Mouse (Mus musculus): ENCODE results near the gene Itpr1.
"Not testable (repeated sequence)": the region's sequence is repeated elsewhere in the genome, so short reads cannot be mapped to it uniquely, and the experiment has no call there.

Gene Itpr1

DNA sequence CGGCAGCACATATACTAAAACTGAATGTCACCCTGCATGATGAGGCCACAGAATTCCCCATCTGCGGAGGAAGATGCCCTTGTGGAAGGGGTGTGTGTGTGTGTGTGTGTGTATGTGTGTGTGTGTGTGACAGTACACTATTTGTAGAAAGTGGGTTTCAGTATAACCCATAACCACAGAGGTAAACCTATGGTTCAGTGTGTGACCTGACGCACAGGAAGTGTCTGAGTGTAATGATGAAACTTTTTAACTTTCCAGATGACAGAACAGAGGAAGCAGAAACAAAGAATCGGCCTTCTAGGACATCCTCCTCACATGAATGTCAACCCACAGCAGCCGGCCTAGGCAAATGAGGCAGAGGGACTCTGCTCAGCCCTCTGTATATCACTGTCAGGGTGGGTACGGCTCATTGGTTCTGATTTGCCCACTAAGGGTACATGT lies 336.6 kb downstream of the Itpr1 start:
- no peak for DNase-seq (ENCODE audit: low spot score)

DNA sequence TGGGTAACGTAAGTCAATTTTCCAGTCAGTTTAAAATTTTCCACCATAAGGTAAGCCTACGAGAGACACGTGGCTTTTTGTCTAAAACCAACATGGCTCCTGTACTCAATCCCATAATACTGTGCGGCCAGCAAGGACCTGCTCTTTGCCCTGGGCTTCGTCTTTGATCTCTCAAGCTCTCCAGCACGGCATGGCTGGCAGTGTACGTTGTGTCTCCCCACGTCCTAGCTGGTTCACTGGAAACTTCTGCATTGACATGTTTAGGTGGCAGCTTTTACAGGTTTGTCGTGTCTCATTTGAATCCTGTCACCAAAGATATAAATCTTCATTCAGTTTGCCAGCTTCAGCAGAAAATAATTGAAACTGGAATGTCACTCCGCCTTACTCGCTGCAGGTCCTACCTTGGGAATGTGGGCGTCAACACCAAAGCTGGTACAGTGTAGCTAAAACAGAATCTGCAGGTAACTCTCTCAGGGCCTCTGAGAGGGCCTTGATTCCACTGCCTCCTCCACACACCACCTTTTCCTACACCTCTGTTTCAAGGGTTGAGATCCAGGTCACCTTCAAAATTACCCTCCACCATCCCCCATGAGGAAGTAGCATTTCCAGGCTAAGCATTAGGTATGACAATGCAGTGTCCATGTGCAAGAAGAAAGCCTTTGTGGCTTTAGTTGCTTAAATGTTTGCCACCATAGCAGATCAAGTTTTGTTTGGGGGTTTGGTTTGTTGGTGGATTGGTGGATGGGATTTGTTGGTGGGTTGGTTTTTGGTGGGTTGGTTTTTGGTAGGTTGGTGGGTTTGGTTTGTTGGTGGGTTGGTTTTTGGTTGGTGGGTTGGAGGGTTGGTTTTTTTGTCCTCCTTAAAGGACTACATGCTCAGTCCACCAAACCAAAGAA lies 339.1 kb downstream of the Itpr1 start:
- DNase-seq (ENCODE audit: low spot score) = no peak

DNA sequence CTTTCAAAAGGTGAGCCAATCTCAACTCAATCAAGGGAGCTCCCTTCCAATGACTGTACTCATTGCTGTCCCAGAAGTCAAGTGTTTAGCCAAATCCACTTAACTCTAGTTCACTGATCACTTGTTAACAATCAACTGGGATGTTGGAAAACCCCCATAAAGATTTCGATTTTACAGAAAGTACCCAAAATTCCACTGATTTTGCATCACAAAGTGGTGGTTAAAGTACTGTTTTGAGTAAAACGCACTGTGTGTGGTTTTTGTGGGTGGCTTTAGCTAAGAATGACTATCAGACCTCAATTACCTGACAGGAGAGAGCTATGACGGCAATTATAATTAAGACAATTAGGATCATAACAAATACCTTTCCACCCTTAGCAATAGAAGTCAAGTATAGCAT lies 340.1 kb downstream of the Itpr1 start:
- DNase-seq (ENCODE audit: low spot score) = no peak

DNA sequence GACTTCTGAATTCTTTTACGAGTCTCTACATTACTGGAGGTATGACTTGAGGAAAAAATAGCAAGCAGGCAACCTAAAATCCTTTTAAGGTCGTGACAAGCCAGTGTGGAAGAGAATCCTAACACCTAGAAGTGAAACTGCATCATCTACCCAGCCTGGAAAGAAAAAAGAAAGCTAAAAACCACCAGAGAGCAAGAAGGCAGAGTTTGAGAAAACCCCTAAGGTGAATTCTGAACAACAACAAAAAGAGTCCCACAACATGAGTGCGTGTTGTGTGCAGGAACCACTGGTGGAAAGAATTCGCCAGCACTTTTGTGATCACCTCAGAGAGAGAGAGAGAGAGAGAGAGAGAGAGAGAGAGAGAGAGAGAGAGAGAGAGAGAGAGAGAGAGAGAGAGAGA lies 340.6 kb downstream of the Itpr1 start:
- no peak for DNase-seq (ENCODE audit: low spot score)

DNA sequence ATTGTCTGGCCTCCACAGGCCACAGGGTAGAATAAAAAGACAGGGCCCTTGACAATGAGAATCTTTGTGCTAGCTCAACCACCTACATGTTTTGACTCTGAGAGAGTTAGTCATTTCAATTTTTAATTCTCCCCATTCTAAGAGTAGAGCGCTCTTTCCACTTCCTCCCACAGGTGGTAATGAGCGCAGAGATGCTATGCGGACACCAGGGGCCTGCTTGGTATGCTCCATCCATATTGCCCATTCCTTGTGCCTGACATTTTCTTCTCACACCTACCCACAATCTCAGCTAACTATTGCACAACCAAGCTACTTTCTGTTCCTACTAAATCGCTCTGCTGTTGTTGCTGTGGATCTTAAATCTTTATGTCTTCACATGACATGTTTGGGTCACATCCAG lies 341.5 kb downstream of the Itpr1 start:
- DNase-seq (ENCODE audit: low spot score) = no peak

DNA sequence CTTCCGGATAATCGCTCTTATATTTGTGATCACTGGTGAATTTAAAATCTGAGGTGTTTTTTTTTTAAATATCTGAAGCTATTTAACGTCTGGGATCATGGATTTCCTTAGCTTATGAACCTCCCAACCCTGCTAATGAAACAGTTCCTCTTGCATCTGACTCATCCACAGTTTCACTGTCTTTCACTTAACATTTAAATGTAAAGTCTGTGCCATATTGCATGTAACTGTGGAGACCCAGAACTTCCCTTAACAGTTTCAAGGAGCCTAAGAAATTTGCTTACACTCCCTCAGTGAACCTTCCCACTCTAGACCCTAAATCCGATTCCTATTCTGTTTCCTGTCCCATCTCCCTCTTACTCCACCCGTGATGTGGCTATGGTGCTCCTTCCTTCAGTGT lies 342.0 kb downstream of the Itpr1 start:
- DNase-seq (ENCODE audit: low spot score) = no peak

DNA sequence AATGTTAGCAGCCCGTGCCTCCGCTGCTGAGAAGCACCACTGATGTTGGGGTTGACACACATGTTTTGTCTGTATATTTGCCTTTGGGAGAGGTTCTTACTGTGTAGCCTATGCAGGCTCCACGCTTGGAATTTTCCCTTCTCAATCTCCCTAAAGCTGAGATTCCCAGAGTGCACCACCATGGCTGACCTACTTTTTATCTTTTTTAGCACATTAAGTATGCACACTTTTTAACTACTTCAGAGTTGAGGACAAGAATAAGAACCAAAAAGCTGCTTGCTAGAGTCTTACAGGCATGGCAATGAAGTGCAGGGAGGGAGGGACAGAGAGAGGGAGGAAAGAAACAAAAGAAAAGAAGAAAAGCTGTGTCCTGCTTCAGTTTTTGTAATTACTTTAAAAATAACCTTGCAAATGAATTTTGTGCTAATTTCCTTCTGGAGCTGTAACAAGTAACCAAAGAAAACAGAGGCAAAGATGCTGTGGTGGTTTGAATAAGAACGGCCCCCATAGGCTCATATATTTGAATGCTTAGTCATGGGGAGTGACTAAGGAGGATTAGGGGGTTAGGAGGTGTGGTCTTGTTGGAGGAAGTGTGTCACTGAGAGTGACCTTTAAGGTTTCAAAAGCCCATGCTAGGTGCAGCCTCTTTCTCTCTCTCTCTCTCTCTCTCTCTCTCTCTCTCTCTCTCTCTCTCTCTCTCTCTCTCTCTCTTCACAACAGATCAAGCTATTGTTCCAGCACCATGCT lies 344.9 kb downstream of the Itpr1 start:
- DNase-seq (ENCODE audit: low spot score) = no peak

DNA sequence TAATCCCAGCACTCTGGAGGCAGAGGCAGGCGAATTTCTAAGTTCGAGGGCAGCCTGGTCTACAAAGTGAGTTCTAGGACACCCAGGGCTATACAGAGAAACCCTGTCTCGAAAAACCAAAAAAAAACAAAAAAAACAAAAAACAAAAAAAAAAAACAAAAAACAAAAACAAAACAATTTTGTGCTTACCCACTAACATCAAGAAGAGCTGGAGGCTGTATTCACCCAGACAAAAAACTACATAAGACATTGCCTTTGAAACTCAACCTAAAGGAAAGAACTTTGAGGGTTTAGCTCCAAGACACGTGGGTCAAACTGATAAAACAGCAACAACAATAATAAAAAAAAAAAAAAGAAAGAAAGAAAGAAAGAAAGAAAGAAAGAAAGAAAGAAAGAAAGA lies 346.3 kb downstream of the Itpr1 start:
- DNase-seq (ENCODE audit: low spot score) = not testable (repeated sequence)

DNA sequence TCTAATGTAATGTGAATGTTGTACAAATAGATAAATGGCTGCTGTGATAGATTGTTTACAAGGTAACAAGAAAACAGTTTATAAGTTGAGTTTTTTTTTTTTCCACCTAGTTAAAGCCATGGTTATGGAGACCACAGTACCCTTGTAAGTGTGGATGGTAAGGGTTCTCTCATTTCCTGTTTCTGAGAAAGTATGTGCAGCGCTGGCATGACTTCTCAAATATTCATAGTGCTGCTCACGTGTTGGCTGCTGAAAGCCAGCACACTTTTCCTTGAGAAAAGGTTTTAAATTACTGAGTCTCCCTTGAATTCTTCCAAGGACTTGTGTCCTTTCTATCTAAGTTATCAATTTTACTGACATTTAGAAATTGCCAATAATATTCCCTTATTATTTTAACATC lies 350.1 kb downstream of the Itpr1 start:
- DNase-seq (ENCODE audit: low spot score) = no peak

DNA sequence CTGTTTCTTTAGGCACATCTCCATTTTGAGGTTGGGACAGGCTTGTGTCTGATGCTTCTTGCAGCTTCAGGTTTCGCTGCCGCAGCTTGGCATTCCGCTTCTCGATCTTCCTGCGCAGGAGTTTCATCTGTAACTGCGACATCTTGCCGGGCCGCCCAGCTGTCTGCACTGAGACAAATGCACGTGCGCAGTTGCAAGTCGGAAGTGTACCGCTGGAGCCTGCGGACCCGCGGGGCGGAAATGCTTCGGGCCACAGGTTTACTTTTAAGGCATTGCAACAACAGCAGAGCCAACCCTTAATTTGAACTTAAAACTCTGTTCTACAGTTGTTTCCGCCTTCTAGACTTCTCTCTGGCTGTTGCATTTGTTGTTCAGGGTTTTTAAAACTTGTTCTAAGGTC lies 352.6 kb downstream of the Itpr1 start:
- not testable (repeated sequence) for DNase-seq (ENCODE audit: low spot score)

DNA sequence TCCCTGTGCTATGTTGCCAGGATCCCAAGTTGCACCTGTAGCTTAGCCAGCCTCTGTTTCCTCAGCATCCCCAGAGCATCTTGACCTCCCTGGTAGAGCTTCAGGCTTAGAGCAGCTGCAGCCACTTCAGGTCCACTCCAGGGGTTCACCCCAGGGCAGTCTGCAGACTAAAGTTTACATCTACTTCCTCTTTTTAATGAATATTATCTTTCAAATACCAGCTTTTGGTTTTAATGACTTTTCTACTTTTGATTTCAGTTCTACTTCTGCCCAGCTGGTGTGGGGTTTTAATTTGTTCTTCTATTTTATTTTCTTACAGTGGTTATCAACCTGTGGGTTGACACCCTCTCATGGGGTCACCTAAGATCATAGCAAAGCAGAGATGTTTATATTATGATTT lies 353.7 kb downstream of the Itpr1 start:
- DNase-seq (ENCODE audit: low spot score) = no peak

DNA sequence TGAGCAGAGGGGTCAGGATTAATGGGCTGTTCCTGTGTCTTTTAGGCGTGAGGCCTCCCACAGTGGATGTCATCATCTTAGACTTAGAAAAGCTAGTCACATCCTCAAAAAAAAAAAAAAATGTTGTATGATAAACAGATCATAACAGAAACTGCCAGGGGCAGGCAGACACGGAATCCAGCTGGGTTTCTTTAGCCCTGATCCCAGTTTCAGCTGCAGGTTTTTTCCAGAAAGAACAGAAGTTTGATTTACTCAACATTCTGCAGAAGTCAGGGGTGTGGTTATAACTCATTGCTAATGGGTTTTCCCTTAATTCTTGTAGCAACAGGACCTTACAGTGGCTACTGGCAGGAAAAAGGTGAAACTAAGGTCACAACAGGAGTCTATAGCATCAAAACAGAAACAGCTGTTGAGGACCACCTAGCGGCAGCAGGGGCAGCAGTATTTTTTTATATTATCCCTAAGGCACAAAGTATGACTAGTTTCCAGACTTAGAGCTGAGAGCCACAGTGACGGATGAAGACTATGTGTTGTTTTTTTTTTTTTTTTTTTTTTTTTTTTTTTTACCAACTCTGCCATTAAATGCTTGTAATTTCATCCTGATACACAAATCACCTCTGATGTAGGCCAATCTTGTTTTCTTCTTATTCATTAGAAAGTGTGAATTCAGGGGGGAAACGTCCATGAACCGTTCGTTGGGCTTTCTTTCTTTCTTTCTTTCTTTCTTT lies 356.7 kb downstream of the Itpr1 start:
- DNase-seq (ENCODE audit: low spot score) = no peak

DNA sequence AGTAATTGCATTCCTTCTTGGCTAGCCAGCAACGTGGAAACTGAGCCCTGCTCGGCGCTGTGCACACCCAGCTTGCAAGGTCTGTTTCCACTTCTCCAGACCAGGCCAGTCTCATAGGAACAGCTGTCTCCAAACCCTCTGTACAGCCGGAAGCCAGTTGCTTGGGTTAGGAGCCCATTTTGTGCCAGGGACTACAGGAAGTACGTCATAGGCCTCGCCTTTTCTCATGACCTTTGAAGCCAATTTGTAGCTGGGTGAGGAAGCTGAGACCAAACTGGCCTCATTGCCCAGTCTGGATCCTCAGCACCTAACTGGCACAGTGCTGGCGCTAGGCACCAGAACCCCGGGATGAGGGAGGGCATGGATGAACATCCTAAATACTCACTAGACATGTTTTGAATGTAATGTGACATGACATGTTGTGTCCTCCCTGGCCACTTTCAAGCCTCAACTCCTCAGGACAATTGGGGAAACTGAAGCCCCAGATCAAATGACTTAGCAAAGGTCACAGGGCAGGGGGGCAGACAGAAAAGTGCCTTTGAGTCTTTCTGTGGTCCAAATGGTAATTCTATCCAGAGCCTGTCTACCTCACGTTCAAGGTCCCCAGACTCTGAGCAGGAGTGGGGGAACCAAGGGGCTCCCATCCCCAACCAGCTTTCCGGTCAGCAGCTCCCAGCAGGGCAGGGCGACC lies 357.6 kb downstream of the Itpr1 start:
- DNase-seq (ENCODE audit: low spot score) = peak; percentile 6

DNA sequence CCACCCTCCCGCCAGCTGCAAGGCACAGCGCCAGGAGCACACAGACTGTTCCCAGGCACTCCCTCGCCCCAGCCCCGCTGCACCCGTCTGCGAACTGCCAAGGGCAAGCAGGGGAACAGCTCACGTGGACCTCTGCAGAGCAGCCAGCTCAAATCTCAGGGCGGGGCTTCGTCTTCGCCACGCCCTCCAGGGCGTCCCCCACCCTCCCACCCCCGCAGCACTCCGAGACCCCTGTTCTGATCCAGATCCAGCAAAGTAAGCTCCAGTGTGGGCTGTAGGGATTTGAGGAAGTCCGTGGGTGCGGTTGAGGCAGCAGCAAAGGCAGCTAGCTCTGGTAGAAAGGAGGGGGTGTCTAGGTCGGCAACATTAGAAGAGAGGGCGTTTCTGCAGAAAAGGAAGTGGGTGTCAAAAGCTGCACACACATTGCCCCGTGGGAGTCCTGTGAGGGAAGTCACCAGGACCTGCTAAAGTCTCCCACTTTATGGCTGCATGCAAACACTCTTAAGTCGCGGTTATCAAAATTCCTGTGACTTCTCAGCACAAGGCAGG lies 358.2 kb downstream of the Itpr1 start:
- peak; percentile 60 for DNase-seq (ENCODE audit: low spot score)

DNA sequence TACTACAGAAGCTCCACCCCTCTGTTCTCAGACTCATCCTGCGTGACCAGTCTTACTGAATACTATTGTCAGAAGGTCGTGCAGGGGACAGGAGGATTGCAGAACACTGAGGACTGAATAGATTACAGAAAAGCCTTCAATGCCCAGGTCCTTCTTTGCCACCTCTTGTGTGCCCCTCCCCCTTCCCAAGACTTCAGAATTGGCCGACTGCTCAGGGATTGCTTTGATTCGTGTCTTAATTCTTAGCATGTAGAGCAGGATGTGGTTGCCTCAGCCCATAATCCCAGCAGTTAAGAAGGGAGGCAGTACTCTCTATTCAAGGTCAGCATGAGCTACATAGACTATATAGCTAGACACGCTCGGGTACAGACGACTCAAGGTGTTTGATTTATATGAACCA lies 359.8 kb downstream of the Itpr1 start:
- no peak for DNase-seq (ENCODE audit: low spot score)

DNA sequence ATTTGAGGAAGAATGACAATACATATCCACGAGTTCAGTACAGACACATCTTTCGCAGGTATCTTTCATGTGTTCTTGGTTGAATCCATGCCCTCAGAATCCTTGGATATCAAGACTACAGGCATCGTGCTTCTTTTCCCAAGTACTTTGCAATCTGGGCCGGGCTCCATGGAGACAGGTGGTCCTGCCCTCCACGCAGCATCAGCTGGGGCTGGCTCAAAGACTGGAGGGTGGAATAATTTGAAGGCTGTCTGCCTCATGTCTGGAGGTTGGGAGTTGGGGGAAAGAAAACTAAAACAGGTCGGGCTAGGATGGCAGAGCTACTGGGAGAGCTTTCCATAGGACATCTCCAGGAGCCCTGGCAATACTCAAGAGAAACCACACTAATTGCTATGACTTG lies 364.2 kb downstream of the Itpr1 start:
- no peak for DNase-seq (ENCODE audit: low spot score)

DNA sequence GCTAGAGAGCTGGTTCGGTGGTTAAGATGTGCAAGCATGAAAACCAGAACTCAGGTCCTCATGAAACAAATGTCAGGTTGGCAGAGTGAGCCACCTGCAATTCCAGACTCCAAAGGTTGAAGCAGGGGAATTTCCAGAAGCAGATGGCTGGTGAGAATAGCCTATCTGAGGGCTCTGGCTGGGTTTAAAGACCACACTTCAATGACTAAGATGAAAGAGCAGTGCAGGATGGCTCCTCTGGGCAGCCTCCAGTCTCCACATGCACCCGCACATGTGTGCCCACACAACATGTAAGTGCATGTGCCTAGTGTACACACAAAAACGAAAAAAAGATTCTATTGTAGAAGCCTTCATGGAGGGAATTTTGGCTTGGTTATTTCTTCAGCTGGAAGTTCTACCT lies 375.5 kb downstream of the Itpr1 start:
- no peak for DNase-seq (ENCODE audit: low spot score)

DNA sequence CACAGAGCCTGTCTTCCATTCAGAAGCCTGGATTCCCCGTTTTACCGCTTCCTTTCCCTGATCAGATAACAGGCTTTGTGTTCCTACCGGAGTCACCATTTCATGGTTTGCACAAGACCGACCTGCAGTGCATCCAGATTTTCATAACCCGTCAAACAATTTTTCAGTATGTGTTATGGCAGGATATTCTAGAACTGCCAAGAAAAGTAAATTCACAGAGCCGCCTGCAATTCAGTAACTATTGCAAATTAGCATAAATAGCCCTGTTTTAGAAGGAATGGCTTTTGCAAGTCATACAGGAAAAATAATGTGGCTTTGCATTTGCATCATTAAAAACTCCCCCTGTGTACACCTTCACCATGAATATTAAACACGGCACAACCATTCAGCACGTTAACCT lies 379.3 kb downstream of the Itpr1 start:
- DNase-seq (ENCODE audit: low spot score) = no peak

DNA sequence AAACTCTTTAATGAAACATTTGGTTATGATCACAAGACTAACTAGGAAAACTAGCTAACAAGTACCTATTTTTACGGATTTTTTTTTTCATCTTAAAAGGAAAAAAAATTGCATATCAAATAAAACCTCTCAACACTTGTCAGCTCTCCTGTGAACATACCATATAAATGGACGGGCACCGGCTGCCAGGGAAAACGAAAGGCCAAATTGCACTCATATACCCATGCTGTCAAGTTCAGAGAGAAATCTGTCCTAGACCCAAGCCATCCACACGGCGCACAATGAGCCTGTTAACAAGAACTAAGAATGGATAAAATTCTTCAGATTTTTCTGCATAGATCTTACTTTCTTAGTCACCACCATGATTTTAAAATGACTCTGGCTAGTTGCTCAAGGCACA lies 379.7 kb downstream of the Itpr1 start:
- no peak for DNase-seq (ENCODE audit: low spot score)

DNA sequence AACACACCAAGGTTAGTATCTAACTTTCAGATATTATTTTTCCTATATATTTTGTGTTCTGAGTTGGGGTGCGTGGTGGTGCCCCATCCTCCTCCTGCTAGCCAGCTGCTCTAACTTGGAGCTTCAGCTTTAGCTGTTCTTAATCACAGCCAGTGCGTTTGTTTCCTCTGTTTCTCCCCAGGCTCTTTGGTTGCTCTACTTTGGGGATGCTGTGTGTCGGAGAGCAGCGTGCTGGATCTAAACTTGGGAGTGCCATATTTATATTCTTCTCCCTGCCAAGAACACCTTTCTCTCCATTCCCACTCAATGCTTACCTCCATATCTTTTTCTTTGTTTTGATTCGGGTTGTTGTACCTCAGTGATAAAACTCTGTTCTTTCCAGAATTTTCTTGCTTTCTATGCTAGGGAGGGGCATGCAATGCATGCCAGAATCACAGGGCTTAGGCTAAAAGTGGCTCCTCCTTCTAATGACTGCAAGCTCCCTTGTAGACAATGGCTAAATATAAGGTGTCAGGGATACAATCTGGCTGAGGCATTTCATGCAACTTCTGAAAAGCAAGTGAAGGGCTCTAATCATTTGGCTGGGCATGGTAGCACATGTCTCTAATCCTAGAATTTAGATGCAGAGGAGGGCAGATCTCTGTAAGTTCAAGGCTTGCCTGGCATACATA lies 381.4 kb downstream of the Itpr1 start:
- no peak for DNase-seq (ENCODE audit: low spot score)

DNA sequence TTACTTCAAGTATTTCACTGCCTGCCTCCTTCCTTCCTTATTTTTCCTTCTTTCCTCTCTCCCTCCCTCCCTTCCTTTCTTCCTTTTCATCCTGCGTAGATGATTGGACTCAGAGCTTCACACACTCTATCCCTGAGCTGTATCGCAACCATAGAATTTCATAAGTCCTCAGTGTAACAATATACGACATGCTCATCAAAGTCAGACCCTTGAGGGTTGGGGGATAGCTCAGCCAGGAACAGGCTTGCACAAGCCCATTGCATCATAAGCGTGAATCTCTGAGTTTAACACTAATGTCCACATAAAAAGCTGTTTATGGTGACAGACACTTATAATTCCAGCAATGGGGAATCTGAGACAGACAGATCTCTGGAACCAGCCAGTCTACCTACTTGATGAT lies 385.8 kb downstream of the Itpr1 start:
- DNase-seq (ENCODE audit: low spot score) = no peak
